Mouse (Mus musculus) c-Kit-positive CD71-positive TER-119-negative erythroid progenitor cells, embryonic 14.5 days (primary cell): Measurements from ENCODE around the gene Itpkb.

Source experiments
- DNase-seq: peaks from one replicate; pipeline ENCODE4 v3.0.0-alpha.2; 2013; ENCODE audit warnings: low read depth

Itpkb gene

DNA sequence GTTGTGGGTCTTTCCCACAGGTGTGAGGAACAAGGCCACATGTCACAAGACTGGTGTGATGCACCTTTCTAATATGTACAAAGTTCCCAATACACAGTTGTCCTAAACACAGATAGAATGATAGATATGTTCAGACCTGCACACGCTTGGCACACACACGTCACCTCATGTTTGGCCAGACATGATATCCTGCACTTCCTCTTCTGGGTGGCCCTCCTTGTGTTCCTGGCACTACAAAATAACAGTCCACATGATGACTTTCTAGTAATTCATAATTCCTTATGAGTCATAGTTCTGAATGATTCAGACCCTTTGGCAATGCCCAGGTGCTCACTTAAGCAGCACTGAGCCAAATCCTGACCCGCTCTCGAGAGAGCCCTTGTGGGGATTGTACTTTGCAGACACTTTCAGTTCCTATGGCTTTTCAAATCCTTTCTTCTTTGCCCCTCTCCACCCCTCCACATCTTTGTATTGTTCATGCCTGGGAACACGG is 132.7 kb downstream of the Itpkb start:
- DNase-seq, result no peak

DNA sequence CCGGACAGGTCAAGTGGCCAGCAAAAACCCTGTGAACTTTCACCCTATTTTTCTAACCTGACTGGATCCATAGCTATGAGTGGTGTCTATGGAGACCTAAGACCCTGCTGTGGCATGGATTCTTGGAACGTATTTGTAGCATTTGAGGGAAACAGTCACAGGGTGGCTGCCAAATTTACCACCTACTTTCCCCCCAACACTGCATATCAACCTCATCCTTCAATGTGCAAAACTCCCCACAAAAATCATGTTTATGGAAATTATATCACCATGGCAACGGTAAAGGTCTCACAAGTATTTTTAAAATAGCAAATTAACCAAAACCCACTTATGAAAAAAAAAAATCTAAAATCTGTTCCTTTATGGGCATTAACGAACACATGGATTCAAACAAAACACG is 134.1 kb downstream of the Itpkb start:
- no peak for DNase-seq

DNA sequence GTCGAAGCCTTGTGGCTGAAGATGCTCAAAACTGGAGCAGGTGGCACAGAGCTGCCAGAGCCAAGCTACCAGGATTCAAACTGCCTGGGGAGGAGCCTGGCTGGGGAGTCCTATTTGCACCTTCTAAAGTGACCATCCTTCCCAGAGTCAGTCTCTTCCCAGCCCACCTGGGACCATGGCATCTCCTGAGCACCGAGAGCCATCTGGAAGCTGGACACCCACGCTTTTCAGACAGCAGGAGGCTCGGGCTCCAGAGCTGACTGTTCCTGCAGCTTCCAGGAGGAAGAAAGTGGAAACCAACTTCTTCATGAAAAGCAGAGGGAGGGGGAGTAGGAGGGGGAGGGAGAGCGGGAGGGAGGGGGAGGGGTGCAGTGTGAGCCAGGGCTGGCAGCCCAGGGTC is 135.3 kb downstream of the Itpkb start:
- no peak for DNase-seq

DNA sequence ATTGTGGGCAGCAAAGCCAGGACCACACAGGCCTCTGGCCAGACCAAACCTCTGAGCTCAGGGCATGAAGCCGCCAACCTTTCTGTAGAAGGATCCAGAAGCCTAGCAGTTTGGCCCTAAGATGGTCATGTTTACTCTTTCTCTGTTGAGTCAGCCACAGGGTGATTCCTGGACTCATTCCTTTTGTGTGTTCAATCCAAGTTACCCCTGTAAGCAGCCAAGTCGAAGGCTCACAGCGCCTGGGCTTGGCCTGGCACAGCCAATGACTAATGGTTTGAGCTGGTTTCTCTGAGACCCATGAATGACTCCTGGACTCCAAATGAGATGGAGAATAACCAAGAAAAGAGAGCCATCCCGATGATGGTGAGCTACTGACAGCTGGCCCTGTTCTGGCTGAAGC is 137.7 kb downstream of the Itpkb start:
- no peak for DNase-seq

DNA sequence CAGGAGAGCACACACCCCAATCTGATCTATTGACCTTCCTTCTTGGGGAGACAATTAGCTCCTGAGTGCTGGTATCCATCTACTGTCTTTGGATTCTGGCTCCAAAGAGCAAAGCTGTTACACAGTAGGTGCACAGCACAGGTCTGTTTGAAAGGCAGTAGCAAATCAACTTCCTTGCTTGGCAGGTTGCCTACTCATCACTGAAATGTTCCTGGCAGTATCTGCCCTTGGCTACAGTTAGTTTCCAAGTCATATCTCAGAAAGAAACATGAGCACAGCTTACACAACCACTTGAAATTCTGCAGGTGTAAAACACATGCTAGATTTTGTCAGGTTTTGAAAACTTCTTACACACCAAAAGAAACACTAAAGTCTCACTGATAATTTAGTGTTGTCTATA is 143.3 kb downstream of the Itpkb start:
- no peak for DNase-seq
